Mouse (Mus musculus): ENCODE results near the gene Robo2. TPM values are rescaled to one million over a fixed set of nuclear protein-coding genes. Genes with fewer than 3 reads are reported as not detected.

Robo2 gene
- polyA plus RNA-seq, 1 experiment from 2014 or later = 42.4 TPM

- Histone ChIP-seq H3K27ac (ENCODE audit: low read length) (no peak overlapping the region), H3K9ac (replicated peaks; ENCODE audit: low read depth, low read length) (no peak overlapping the region), H3K4me2 (replicated peaks; ENCODE audit: low read depth, low read length) (no peak overlapping the region), H3K4me3 (ENCODE audit: low read depth, low read length) (no peak overlapping the region), H3K4me1 (ENCODE audit: control insufficient read depth, insufficient read depth, low read length) (no peaks in the 10 kb centered on the region), H3K27me3 (ENCODE audit: control insufficient read depth, insufficient read depth, low read length) (no peaks in the 10 kb centered on the region), H3K9me3 (ENCODE audit: control insufficient read depth, low read depth, low read length) (no peaks in the 10 kb centered on the region), H3K36me3 (ENCODE audit: control insufficient read depth, insufficient read depth, low read length) (no peaks in the 10 kb centered on the region)
- ATAC-seq (ENCODE audit: insufficient number of reproducible peaks, insufficient read depth, low FRiP score, low read depth) = no peak
- 60% methylated on average over 4 of the region's 4 CpGs for WGBS
Observed at GRCm38 (mm10) chr16:74313222-74313621, 98.4 kb downstream of the Robo2 start.

- no peaks in the 10 kb centered on the region for H3K27me3 ChIP-seq (ENCODE audit: control insufficient read depth, insufficient read depth, low read length)
- H3K4me2 ChIP-seq (replicated peaks; ENCODE audit: low read depth, low read length) = no peak overlapping the region
- H3K4me3 ChIP-seq (ENCODE audit: low read depth, low read length) = no peak overlapping the region
- no peak overlapping the region for H3K9ac ChIP-seq (replicated peaks; ENCODE audit: low read depth, low read length)
- no peak for ATAC-seq (ENCODE audit: insufficient number of reproducible peaks, insufficient read depth, low FRiP score, low read depth)
- WGBS = 36% methylated on average over 6 of the region's 6 CpGs
- H3K36me3 ChIP-seq (ENCODE audit: control insufficient read depth, insufficient read depth, low read length) = no peaks in the 10 kb centered on the region
- H3K4me1 ChIP-seq (ENCODE audit: control insufficient read depth, insufficient read depth, low read length) = no peaks in the 10 kb centered on the region
- H3K27ac ChIP-seq (ENCODE audit: low read length) = no peak overlapping the region
- H3K9me3 ChIP-seq (ENCODE audit: control insufficient read depth, low read depth, low read length) = no peaks in the 10 kb centered on the region
Observed at GRCm38 (mm10) chr16:74307543-74307887, 104.1 kb downstream of the Robo2 start.

- H3K4me2 ChIP-seq (replicated peaks; ENCODE audit: low read depth, low read length) = no peak overlapping the region
- H3K9ac ChIP-seq (replicated peaks; ENCODE audit: low read depth, low read length) = no peak overlapping the region
- no peak overlapping the region for H3K27ac ChIP-seq (ENCODE audit: low read length)
- ATAC-seq (ENCODE audit: insufficient number of reproducible peaks, insufficient read depth, low FRiP score, low read depth) = no peak
- WGBS = 60% methylated on average over 5 of the region's 5 CpGs
- H3K27me3 ChIP-seq (ENCODE audit: control insufficient read depth, insufficient read depth, low read length) = no peaks in the 10 kb centered on the region
- H3K9me3 ChIP-seq (ENCODE audit: control insufficient read depth, low read depth, low read length) = no peaks in the 10 kb centered on the region
- H3K36me3 ChIP-seq (ENCODE audit: control insufficient read depth, insufficient read depth, low read length) = no peaks in the 10 kb centered on the region
- H3K4me1 ChIP-seq (ENCODE audit: control insufficient read depth, insufficient read depth, low read length) = no peaks in the 10 kb centered on the region
- H3K4me3 ChIP-seq (ENCODE audit: low read depth, low read length) = no peak overlapping the region
Observed at GRCm38 (mm10) chr16:74306876-74307542, 104.6 kb downstream of the Robo2 start.

GRCm38 (mm10) chr16:74287878-74288277, 123.7 kb downstream of the Robo2 start:
- Histone ChIP-seq H3K27me3 (ENCODE audit: control insufficient read depth, insufficient read depth, low read length) (no peaks in the 10 kb centered on the region), H3K9me3 (ENCODE audit: control insufficient read depth, low read depth, low read length) (no peaks in the 10 kb centered on the region), H3K9ac (replicated peaks; ENCODE audit: low read depth, low read length) (no peak overlapping the region), H3K4me3 (ENCODE audit: low read depth, low read length) (no peak overlapping the region), H3K4me2 (replicated peaks; ENCODE audit: low read depth, low read length) (no peak overlapping the region), H3K36me3 (ENCODE audit: control insufficient read depth, insufficient read depth, low read length) (no peaks in the 10 kb centered on the region), H3K4me1 (ENCODE audit: control insufficient read depth, insufficient read depth, low read length) (no peaks in the 10 kb centered on the region), H3K27ac (ENCODE audit: low read length) (no peak overlapping the region)
- no peak for ATAC-seq (ENCODE audit: insufficient number of reproducible peaks, insufficient read depth, low FRiP score, low read depth)
- WGBS = 72% methylated on average over 8 of the region's 8 CpGs

GRCm38 (mm10) chr16:74282549-74282948, 129.1 kb downstream of the Robo2 start:
- no peak overlapping the region for H3K4me3 ChIP-seq (ENCODE audit: low read depth, low read length)
- ATAC-seq (ENCODE audit: insufficient number of reproducible peaks, insufficient read depth, low FRiP score, low read depth) = no peak
- no peaks in the 10 kb centered on the region for H3K9me3 ChIP-seq (ENCODE audit: control insufficient read depth, low read depth, low read length)
- WGBS = 49% methylated on average over 6 of the region's 6 CpGs
- H3K36me3 ChIP-seq (ENCODE audit: control insufficient read depth, insufficient read depth, low read length) = no peaks in the 10 kb centered on the region
- no peak overlapping the region for H3K4me2 ChIP-seq (replicated peaks; ENCODE audit: low read depth, low read length)
- no peaks in the 10 kb centered on the region for H3K4me1 ChIP-seq (ENCODE audit: control insufficient read depth, insufficient read depth, low read length)
- no peaks in the 10 kb centered on the region for H3K27me3 ChIP-seq (ENCODE audit: control insufficient read depth, insufficient read depth, low read length)
- H3K27ac ChIP-seq (ENCODE audit: low read length) = no peak overlapping the region
- H3K9ac ChIP-seq (replicated peaks; ENCODE audit: low read depth, low read length) = no peak overlapping the region

GRCm38 (mm10) chr16:74276855-74277573, 134.6 kb downstream of the Robo2 start:
- H3K27me3 ChIP-seq (ENCODE audit: control insufficient read depth, insufficient read depth, low read length) = no peaks in the 10 kb centered on the region
- H3K36me3 ChIP-seq (ENCODE audit: control insufficient read depth, insufficient read depth, low read length) = no peaks in the 10 kb centered on the region
- 53% methylated on average over 3 of the region's 3 CpGs for WGBS
- H3K4me2 ChIP-seq (replicated peaks; ENCODE audit: low read depth, low read length) = no peak overlapping the region
- H3K27ac ChIP-seq (ENCODE audit: low read length) = no peak overlapping the region
- H3K9ac ChIP-seq (replicated peaks; ENCODE audit: low read depth, low read length) = no peak overlapping the region
- H3K4me1 ChIP-seq (ENCODE audit: control insufficient read depth, insufficient read depth, low read length) = no peaks in the 10 kb centered on the region
- H3K9me3 ChIP-seq (ENCODE audit: control insufficient read depth, low read depth, low read length) = no peaks in the 10 kb centered on the region
- no peak for ATAC-seq (ENCODE audit: insufficient number of reproducible peaks, insufficient read depth, low FRiP score, low read depth)
- no peak overlapping the region for H3K4me3 ChIP-seq (ENCODE audit: low read depth, low read length)

- Histone ChIP-seq H3K4me3 (ENCODE audit: low read depth, low read length) (no peak overlapping the region), H3K36me3 (ENCODE audit: control insufficient read depth, insufficient read depth, low read length) (no peaks in the 10 kb centered on the region), H3K27ac (ENCODE audit: low read length) (no peak overlapping the region), H3K9ac (replicated peaks; ENCODE audit: low read depth, low read length) (no peak overlapping the region), H3K9me3 (ENCODE audit: control insufficient read depth, low read depth, low read length) (no peaks in the 10 kb centered on the region), H3K4me1 (ENCODE audit: control insufficient read depth, insufficient read depth, low read length) (no peaks in the 10 kb centered on the region), H3K27me3 (ENCODE audit: control insufficient read depth, insufficient read depth, low read length) (no peaks in the 10 kb centered on the region), H3K4me2 (replicated peaks; ENCODE audit: low read depth, low read length) (no peak overlapping the region)
- WGBS = 91% methylated on average over 1 of the region's 1 CpGs
- no peak for ATAC-seq (ENCODE audit: insufficient number of reproducible peaks, insufficient read depth, low FRiP score, low read depth)
Observed at GRCm38 (mm10) chr16:74274596-74274995, 137.0 kb downstream of the Robo2 start.

GRCm38 (mm10) chr16:74272993-74273392, 138.6 kb downstream of the Robo2 start:
- Histone ChIP-seq H3K9ac (replicated peaks; ENCODE audit: low read depth, low read length) (no peak overlapping the region), H3K36me3 (ENCODE audit: control insufficient read depth, insufficient read depth, low read length) (no peaks in the 10 kb centered on the region), H3K4me2 (replicated peaks; ENCODE audit: low read depth, low read length) (no peak overlapping the region), H3K4me1 (ENCODE audit: control insufficient read depth, insufficient read depth, low read length) (no peaks in the 10 kb centered on the region), H3K27me3 (ENCODE audit: control insufficient read depth, insufficient read depth, low read length) (no peaks in the 10 kb centered on the region), H3K4me3 (ENCODE audit: low read depth, low read length) (no peak overlapping the region), H3K27ac (ENCODE audit: low read length) (no peak overlapping the region), H3K9me3 (ENCODE audit: control insufficient read depth, low read depth, low read length) (no peaks in the 10 kb centered on the region)
- 40% methylated on average over 4 of the region's 4 CpGs for WGBS
- ATAC-seq (ENCODE audit: insufficient number of reproducible peaks, insufficient read depth, low FRiP score, low read depth) = no peak

- H3K36me3 ChIP-seq (ENCODE audit: control insufficient read depth, insufficient read depth, low read length) = no peaks in the 10 kb centered on the region
- no peaks in the 10 kb centered on the region for H3K9me3 ChIP-seq (ENCODE audit: control insufficient read depth, low read depth, low read length)
- H3K4me2 ChIP-seq (replicated peaks; ENCODE audit: low read depth, low read length) = no peak overlapping the region
- H3K9ac ChIP-seq (replicated peaks; ENCODE audit: low read depth, low read length) = no peak overlapping the region
- no peak overlapping the region for H3K4me3 ChIP-seq (ENCODE audit: low read depth, low read length)
- no peaks in the 10 kb centered on the region for H3K27me3 ChIP-seq (ENCODE audit: control insufficient read depth, insufficient read depth, low read length)
- no peak overlapping the region for H3K27ac ChIP-seq (ENCODE audit: low read length)
- WGBS = 55% methylated on average over 2 of the region's 2 CpGs
- ATAC-seq (ENCODE audit: insufficient number of reproducible peaks, insufficient read depth, low FRiP score, low read depth) = no peak
- H3K4me1 ChIP-seq (ENCODE audit: control insufficient read depth, insufficient read depth, low read length) = no peaks in the 10 kb centered on the region
Observed at GRCm38 (mm10) chr16:74258241-74258640, 153.4 kb downstream of the Robo2 start.

Measured in stomach, embryonic 14.5 days (tissue).